Mouse (Mus musculus): Measurements from ENCODE around the gene Il17rd. TPM values are rescaled to one million over a fixed set of nuclear protein-coding genes. Genes with fewer than 3 reads are reported as not detected.

The Il17rd gene
- total and polyA plus RNA-seq, 3 experiments = 0.04 TPM; not detected in 2

DNA sequence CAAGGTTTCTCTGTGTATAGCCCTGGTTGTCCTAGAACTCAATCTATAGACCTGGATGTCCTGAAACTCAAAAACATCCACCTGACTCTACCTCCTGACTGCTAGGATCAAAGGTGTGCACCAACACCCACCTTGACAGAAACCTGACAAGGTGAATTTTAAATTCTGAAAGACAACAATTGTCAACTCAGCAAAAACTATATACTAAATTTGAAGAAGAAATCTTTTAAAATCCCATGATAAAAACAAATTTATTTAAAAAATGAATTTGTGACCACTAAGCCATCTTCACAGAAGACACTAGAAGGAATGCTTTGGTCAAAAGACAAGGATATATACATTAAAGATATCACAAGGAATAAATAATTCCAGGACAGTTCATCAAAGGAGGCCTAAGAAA lies 42.5 kb upstream of the Il17rd start:
- TF ChIP-seq POLR2AphosphoS2 (IDR thresholded peaks at IDR 0.05; ENCODE audit: low read length) (no peak), POLR2A (IDR thresholded peaks at IDR 0.05; ENCODE audit: control insufficient read depth in 1 of 2, insufficient read depth in 1 of 2, low read depth in 1 of 2, low read length in 2 of 2, poor library complexity in 1 of 2) (no peak), CHD1 (IDR thresholded peaks at IDR 0.05; ENCODE audit: low read depth, low read length) (no peak), TAL1 (IDR thresholded peaks at IDR 0.05; ENCODE audit: low read length) (no peak), SIN3A (IDR thresholded peaks at IDR 0.05; ENCODE audit: low read length) (no peak), RCOR1 (IDR thresholded peaks at IDR 0.05; ENCODE audit: low read depth, low read length) (no peak), MAFK (IDR thresholded peaks at IDR 0.05; ENCODE audit: borderline replicate concordance, low read depth, low read length) (no peak), MYB (IDR thresholded peaks at IDR 0.05; ENCODE audit: low read depth, low read length) (no peak), MAX (IDR thresholded peaks at IDR 0.05; ENCODE audit: low read length) (no peak), USF2 (IDR thresholded peaks at IDR 0.05; ENCODE audit: borderline replicate concordance in 1 of 2, insufficient read depth in 1 of 2, low read depth in 1 of 2, low read length in 2 of 2) (no peak), E2F4 (IDR thresholded peaks at IDR 0.05; ENCODE audit: borderline replicate concordance, low read depth, low read length) (no peak), NRF1 (IDR thresholded peaks at IDR 0.05; ENCODE audit: insufficient read depth, low read depth, low read length, poor library complexity, severe bottlenecking) (no peak), KAT2A (conservative IDR thresholded peaks at IDR 0.05; ENCODE audit: low read depth, low read length) (no peak), USF1 (IDR thresholded peaks at IDR 0.05; ENCODE audit: low read depth, low read length) (no peak)
- H3K79me2 ChIP-seq (ENCODE audit: control insufficient read depth, insufficient read depth, low read length, poor library complexity) = no peaks in the 10 kb centered on the region

DNA sequence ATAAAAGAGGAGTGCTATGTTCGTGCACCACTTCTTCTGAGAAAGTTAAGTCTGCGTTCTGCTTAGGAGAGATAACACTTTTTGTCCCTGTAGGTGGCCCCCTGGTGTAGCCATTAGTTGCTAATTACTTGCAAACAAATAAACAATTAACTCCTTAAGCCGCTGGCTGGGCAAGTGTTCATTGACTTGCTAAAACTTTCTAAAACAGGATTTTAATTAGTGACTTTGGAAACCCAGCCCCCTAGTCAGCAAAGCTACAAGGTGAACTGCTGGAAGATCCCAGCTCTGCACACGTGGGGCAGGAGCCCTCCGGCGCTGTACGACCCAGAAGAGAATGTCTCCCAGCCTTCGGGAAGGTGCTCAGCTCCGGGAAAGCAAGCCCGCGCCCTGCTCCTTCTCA lies 38.4 kb upstream of the Il17rd start:
- no peaks in the 10 kb centered on the region for H3K36me3 ChIP-seq (ENCODE audit: control insufficient read depth in 1 of 2, insufficient read depth in 2 of 2, low read length in 2 of 2)
- no peak overlapping the region for H3K4me3 ChIP-seq (ENCODE audit: control insufficient read depth in 1 of 2, insufficient read depth in 1 of 2, low read depth in 2 of 2, low read length in 2 of 2)
- H3K4me1 ChIP-seq (ENCODE audit: control insufficient read depth in 1 of 2, insufficient read depth in 2 of 2, low read length in 2 of 2) = no peaks in the 10 kb centered on the region
- H3K9ac ChIP-seq (ENCODE audit: control insufficient read depth, low read depth, low read length, poor library complexity, severe bottlenecking) = no peak overlapping the region
- peaks cover 3 to 11% of the 10 kb centered on the region in 2 experiments; a peak in 3 of 4 replicates for H3K27me3 ChIP-seq (ENCODE audit: control insufficient read depth in 1 of 2, insufficient read depth in 2 of 2, low read length in 2 of 2)
- no peak for DNase-seq (ENCODE audit: low read depth, low spot score)
- no peak for TF ChIP-seq POLR2AphosphoS5 (IDR thresholded peaks at IDR 0.05; ENCODE audit: borderline replicate concordance, low read depth, low read length)
- no peak for TF ChIP-seq USF2 (IDR thresholded peaks at IDR 0.05; ENCODE audit: borderline replicate concordance in 1 of 2, insufficient read depth in 1 of 2, low read depth in 1 of 2, low read length in 2 of 2)
- no peak for TF ChIP-seq ZMIZ1 (IDR thresholded peaks at IDR 0.05; ENCODE audit: low read depth, low read length)
- TF ChIP-seq MAZ (IDR thresholded peaks at IDR 0.05; ENCODE audit: low read depth, low read length) = no peak
- TF ChIP-seq SMC3 (IDR thresholded peaks at IDR 0.05; ENCODE audit: low read depth, low read length) = no peak
- no peak for TF ChIP-seq RCOR1 (IDR thresholded peaks at IDR 0.05; ENCODE audit: low read depth, low read length)
- TF ChIP-seq KAT2A (conservative IDR thresholded peaks at IDR 0.05; ENCODE audit: low read depth, low read length) = no peak
- TF ChIP-seq POLR2A (IDR thresholded peaks at IDR 0.05; ENCODE audit: control insufficient read depth in 1 of 2, insufficient read depth in 1 of 2, low read depth in 1 of 2, low read length in 2 of 2, poor library complexity in 1 of 2) = no peak
- TF ChIP-seq MYB (IDR thresholded peaks at IDR 0.05; ENCODE audit: low read depth, low read length) = no peak
- no peak for TF ChIP-seq JUND (IDR thresholded peaks at IDR 0.05; ENCODE audit: low read depth, low read length)
- TF ChIP-seq TBP (IDR thresholded peaks at IDR 0.05; ENCODE audit: low read depth, low read length) = no peak
- no peak for TF ChIP-seq NELFE (IDR thresholded peaks at IDR 0.05; ENCODE audit: low read depth, low read length)
- no peak for TF ChIP-seq ZNF384 (IDR thresholded peaks at IDR 0.05; ENCODE audit: low read depth, low read length)
- no peak for TF ChIP-seq CHD1 (IDR thresholded peaks at IDR 0.05; ENCODE audit: low read depth, low read length)
- no peak for TF ChIP-seq CTCF (IDR thresholded peaks at IDR 0.05 in 2 of 3, conservative IDR thresholded peaks at IDR 0.05 in 1 of 3; ENCODE audit: control insufficient read depth in 1 of 3, insufficient read depth in 1 of 3, low read depth in 2 of 3, low read length in 3 of 3, poor library complexity in 1 of 3, severe bottlenecking in 1 of 3)
- no peaks in the 10 kb centered on the region for H3K79me2 ChIP-seq (ENCODE audit: control insufficient read depth, insufficient read depth, low read length, poor library complexity)
- no peak overlapping the region for H3K27ac ChIP-seq (ENCODE audit: control insufficient read depth, low read depth, low read length)
- no peaks in the 10 kb centered on the region for H3K9me3 ChIP-seq (replicated peaks; ENCODE audit: insufficient read depth, low read length)

More for the DNA sequence above, 42.5 kb upstream of the Il17rd start:
- peaks cover 4 to 6% of the 10 kb centered on the region in 2 experiments; a peak in 3 of 4 replicates for H3K27me3 ChIP-seq (ENCODE audit: control insufficient read depth in 1 of 2, insufficient read depth in 2 of 2, low read length in 2 of 2)
- no peak overlapping the region for H3K4me3 ChIP-seq (ENCODE audit: control insufficient read depth in 1 of 2, insufficient read depth in 1 of 2, low read depth in 2 of 2, low read length in 2 of 2)
- no peak overlapping the region for H3K27ac ChIP-seq (ENCODE audit: control insufficient read depth, low read depth, low read length)
- no peak for DNase-seq (ENCODE audit: low read depth, low spot score)
- H3K36me3 ChIP-seq (ENCODE audit: control insufficient read depth in 1 of 2, insufficient read depth in 2 of 2, low read length in 2 of 2) = no peaks in the 10 kb centered on the region; a peak in 1 of 4 replicates
- H3K9ac ChIP-seq (ENCODE audit: control insufficient read depth, low read depth, low read length, poor library complexity, severe bottlenecking) = no peak overlapping the region
- no peaks in the 10 kb centered on the region for H3K9me3 ChIP-seq (replicated peaks; ENCODE audit: insufficient read depth, low read length)
- H3K4me1 ChIP-seq (ENCODE audit: control insufficient read depth in 1 of 2, insufficient read depth in 2 of 2, low read length in 2 of 2) = peaks cover 0 to 6% of the 10 kb centered on the region in 2 experiments; a peak in 2 of 4 replicates
